Mouse (Mus musculus) brain, embryonic 14.5 days (tissue): ENCODE results near the gene Gabrg3.

Experiments
- CTCF ChIP-seq: fragments of 200-500 bp; IDR thresholded peaks from 2 replicates; pipeline ENCODE4 v1.5.1; 2012; ENCODE audit warnings: inconsistent platforms, mild to moderate bottlenecking, moderate library complexity, borderline replicate concordance; ENCODE audit not compliant: insufficient read depth, insufficient read length; ENCODE audit errors: extremely low read depth
- POLR2A ChIP-seq: fragments of 200-500 bp; IDR thresholded peaks from 2 replicates; pipeline ENCODE4 v1.6.1; 2012; ENCODE audit warnings: mild to moderate bottlenecking, inconsistent platforms, borderline replicate concordance; ENCODE audit not compliant: poor library complexity, insufficient read depth, insufficient read length, severe bottlenecking; ENCODE audit errors: extremely low read depth

DNA sequence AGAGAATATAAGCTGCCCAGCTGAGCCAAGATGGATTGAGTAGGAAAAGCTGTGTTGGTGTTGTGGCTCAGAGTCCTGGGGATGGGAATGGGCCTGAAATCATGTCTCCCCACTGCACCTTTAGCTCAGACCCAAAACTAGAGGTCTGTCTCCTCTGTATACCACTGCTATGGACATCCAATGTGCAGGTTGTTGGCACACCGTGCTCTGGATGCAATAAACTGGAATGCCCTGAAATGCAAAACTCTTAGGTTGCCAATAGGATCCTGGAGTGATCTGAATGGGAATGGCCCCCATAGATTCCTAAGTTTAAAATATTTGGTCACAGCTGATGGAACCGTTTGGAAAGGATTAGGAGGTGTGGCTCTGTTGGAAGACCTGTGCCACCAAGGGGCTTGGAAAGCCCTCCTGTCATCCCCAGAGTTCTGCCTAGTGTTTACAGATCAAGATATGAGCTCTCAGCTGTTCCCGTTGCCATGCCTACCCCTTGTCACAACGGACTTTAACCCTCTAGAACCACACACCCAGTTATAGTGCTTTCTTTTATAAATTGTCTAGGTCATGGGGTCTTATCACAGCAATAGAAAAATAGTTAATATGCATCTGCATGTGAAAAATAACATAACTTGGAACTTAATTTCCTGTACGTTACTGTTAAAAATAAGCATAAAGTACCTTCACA is 128.0 kb downstream of the Gabrg3 start:
- TF ChIP-seq CTCF (no peak), POLR2A (no peak)
